Mouse (Mus musculus) ES-E14 (cell line): ENCODE measurements at regions not wholly inside any gene's neighbourhood (a gene's known extent, or its start where the extent isn't known, plus 50 kb on each side); places are given as distances from the start of the nearest gene placed in this dataset.

Experiments
- DNase-seq: peaks from one replicate; pipeline ENCODE4 v3.0.0-alpha.2; 2013; ENCODE audit warnings: low read depth, low spot score
- H3K27ac ChIP-seq: 2 replicates; pipeline ENCODE4 v1.5.1; 2012; ENCODE audit warnings: low read depth, mild to moderate bottlenecking, low read length, moderate library complexity, mixed read lengths; ENCODE audit not compliant: poor library complexity, insufficient read depth, severe bottlenecking
- H3K36me3 ChIP-seq: 2 replicates; pipeline ENCODE4 v1.6.1; 2012; ENCODE audit warnings: mild to moderate bottlenecking, low read length, moderate library complexity, mixed read lengths; ENCODE audit not compliant: control insufficient read depth, poor library complexity, insufficient read depth, severe bottlenecking
- H3K4me1 ChIP-seq, 2 experiments: fragments of 150-350 bp in 1 of 2; sonication (generic) in 1 of 2; 2 replicates each; pipeline ENCODE4 v1.6.1; 2012; ENCODE audit warnings: low read length in 2 of 2, mild to moderate bottlenecking in 1 of 2, mixed read lengths in 1 of 2; ENCODE audit not compliant: control insufficient read depth in 2 of 2, insufficient read depth in 2 of 2, poor library complexity in 1 of 2
- H3K4me3 ChIP-seq, 2 experiments: fragments of 150-350 bp in 1 of 2; sonication (generic) in 1 of 2; 2 replicates each; pipeline ENCODE4 v1.5.1; 2012; ENCODE audit warnings: low read length in 2 of 2, low read depth in 1 of 2, mild to moderate bottlenecking in 1 of 2, mixed read lengths in 1 of 2; ENCODE audit not compliant: insufficient read depth in 1 of 2, poor library complexity in 1 of 2, severe bottlenecking in 1 of 2
- H3K9ac ChIP-seq: 2 replicates; pipeline ENCODE4 v1.6.1; 2012; ENCODE audit warnings: low read depth, mild to moderate bottlenecking, low read length, mixed read lengths; ENCODE audit not compliant: poor library complexity, insufficient read depth, severe bottlenecking
- H3K9me3 ChIP-seq: fragments of 150-350 bp; sonication (generic); 2 replicates; pipeline ENCODE4 v1.6.1; 2012; ENCODE audit warnings: low read depth, mild to moderate bottlenecking, low read length; ENCODE audit not compliant: control insufficient read depth, insufficient read depth
- CHD2 ChIP-seq: IDR thresholded peaks from 2 replicates; pipeline ENCODE4 v1.6.1; 2014; ENCODE audit warnings: mild to moderate bottlenecking, low read depth, low read length, inconsistent platforms
- HCFC1 ChIP-seq: IDR thresholded peaks from 2 replicates; pipeline ENCODE4 v1.6.1; 2012; ENCODE audit warnings: low read length, inconsistent platforms, borderline replicate concordance; ENCODE audit not compliant: insufficient read depth
- MAFK ChIP-seq: IDR thresholded peaks from 2 replicates; pipeline ENCODE4 v1.6.1; 2014; ENCODE audit warnings: mild to moderate bottlenecking, low read depth, low read length, inconsistent platforms; ENCODE audit not compliant: insufficient read depth
- ZC3H11A ChIP-seq: IDR thresholded peaks from 2 replicates; pipeline ENCODE4 v1.6.1; 2012; ENCODE audit warnings: low read depth, mild to moderate bottlenecking, inconsistent platforms, low read length, borderline replicate concordance
- ZNF384 ChIP-seq: IDR thresholded peaks from 2 replicates; pipeline ENCODE4 v1.6.1; 2012; ENCODE audit warnings: low read depth, low read length, inconsistent platforms
- in situ Hi-C, 2 experiments: fragments of 600-800 bp; cut with MboI; formaldehyde crosslinking; loops; one replicate each; pipeline ENCODE4 v1.15.1; 2025; ENCODE audit warnings: low sequenced_read_pairs in 2 of 2, inconsistent platforms in 1 of 2; ENCODE audit not compliant: unreplicated experiment in 2 of 2

DNA sequence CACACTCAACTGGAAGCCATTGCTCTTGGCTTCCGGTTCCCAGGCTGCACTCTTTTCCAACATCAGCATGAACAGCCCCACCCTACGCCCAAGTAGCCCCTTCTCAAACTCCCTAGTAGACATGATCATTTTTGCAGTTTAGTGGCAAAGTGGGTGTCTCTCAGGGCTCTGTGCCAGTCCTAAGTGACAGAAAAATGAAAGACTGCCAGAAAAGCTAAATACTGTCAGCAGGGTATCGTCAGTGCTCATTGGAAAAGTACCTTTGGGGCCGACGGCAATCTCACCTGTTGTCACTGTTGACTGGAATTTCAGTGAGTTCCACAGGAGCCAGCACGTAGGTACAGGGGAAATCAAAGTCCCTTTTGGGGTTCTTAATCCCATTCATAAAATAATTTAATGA lies 211.0 kb downstream of the Gm10260 start:
- Histone ChIP-seq H3K4me1 (peaks cover 14 to 16% of the 10 kb centered on the region in 2 experiments), H3K36me3 (no peaks in the 10 kb centered on the region), H3K27ac (no peak overlapping the region), H3K4me3 (no peak overlapping the region), H3K9ac (no peak overlapping the region), H3K9me3 (no peaks in the 10 kb centered on the region)
- DNase-seq: no peak
- TF ChIP-seq MAFK (no peak), HCFC1 (no peak), ZNF384 (no peak), ZC3H11A (no peak)
- in situ Hi-C loops: no loop called here

GRCm38 (mm10) chr13:97548527-97548977 lies 211.9 kb downstream of the Gm10260 start:
- peaks cover 9 to 12% of the 10 kb centered on the region in 2 experiments for H3K4me1 ChIP-seq
- in situ Hi-C loops: no loop called here
- no peak overlapping the region for H3K9ac ChIP-seq
- no peaks in the 10 kb centered on the region for H3K9me3 ChIP-seq
- H3K4me3 ChIP-seq: no peak overlapping the region
- H3K27ac ChIP-seq: no peak overlapping the region
- no peak for DNase-seq
- no peaks in the 10 kb centered on the region for H3K36me3 ChIP-seq
- TF ChIP-seq HCFC1 (no peak), ZC3H11A (no peak), CHD2 (no peak), ZNF384 (no peak), MAFK (no peak)

- Histone ChIP-seq H3K9me3 (no peaks in the 10 kb centered on the region), H3K9ac (no peak overlapping the region), H3K4me1 (peaks cover 7 to 8% of the 10 kb centered on the region in 2 experiments; a peak in 3 of 4 replicates), H3K27ac (no peak overlapping the region), H3K4me3 (no peak overlapping the region), H3K36me3 (no peaks in the 10 kb centered on the region)
- in situ Hi-C loops: no loop called here
- no peak for DNase-seq
- TF ChIP-seq MAFK (no peak), HCFC1 (no peak), CHD2 (no peak), ZC3H11A (no peak), ZNF384 (no peak)
Observed at GRCm38 (mm10) chr13:97546936-97547335, 213.5 kb downstream of the Gm10260 start.

GRCm38 (mm10) chr13:97545971-97546454 lies 214.4 kb downstream of the Gm10260 start:
- no peak for TF ChIP-seq MAFK
- no peak for TF ChIP-seq ZNF384
- no peak for TF ChIP-seq ZC3H11A
- TF ChIP-seq HCFC1: no peak
- TF ChIP-seq CHD2: no peak
- in situ Hi-C loops: no loop called here
- DNase-seq: no peak
- no peak overlapping the region for H3K4me3 ChIP-seq
- H3K9ac ChIP-seq: no peak overlapping the region
- H3K9me3 ChIP-seq: no peaks in the 10 kb centered on the region
- H3K27ac ChIP-seq: no peak overlapping the region
- H3K4me1 ChIP-seq: peaks cover 3 to 7% of the 10 kb centered on the region in 2 experiments; a peak in 2 of 4 replicates
- H3K36me3 ChIP-seq: no peaks in the 10 kb centered on the region

DNA sequence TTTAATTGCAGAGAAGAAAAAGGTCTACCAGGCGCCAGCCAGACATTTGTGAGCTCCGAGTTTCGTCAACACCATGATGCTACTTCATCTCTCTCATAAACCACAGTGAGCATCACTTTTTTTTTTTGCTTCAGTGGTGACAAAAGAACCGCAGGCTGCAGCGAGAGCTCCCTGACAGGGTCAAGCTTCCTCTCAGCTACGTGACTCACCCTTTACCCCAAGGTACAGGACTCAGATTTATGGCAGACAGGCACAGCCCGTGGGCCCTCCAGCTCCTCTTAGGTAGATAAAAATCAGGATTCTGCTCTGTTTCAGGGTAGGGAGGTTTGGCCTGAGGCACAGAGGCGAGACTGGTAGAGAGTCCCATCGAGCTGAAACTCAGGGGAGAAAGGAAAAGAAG lies 220.7 kb downstream of the Gm10260 start:
- in situ Hi-C loops: no loop called here
- no peak overlapping the region for H3K9ac ChIP-seq
- H3K4me3 ChIP-seq: no peak overlapping the region
- TF ChIP-seq MAFK (no peak), ZC3H11A (no peak), ZNF384 (no peak), CHD2 (no peak), HCFC1 (no peak)
- DNase-seq: no peak
- no peaks in the 10 kb centered on the region for H3K9me3 ChIP-seq
- H3K27ac ChIP-seq: no peak overlapping the region
- H3K4me1 ChIP-seq: no peaks in the 10 kb centered on the region
- H3K36me3 ChIP-seq: no peaks in the 10 kb centered on the region
